Mouse (Mus musculus) megakaryocyte, embryonic 14.5 days (primary cell): ENCODE measurements around the gene Abhd2.

Experiments used
- FLI1 ChIP-seq: IDR thresholded peaks from 2 replicates; pipeline ENCODE4 v1.6.1; 2012; ENCODE audit warnings: low read length, inconsistent platforms, mixed read lengths
- GATA1 ChIP-seq: IDR thresholded peaks from 3 replicates; pipeline ENCODE4 v1.6.1; 2012; ENCODE audit warnings: mixed read lengths, low read length, inconsistent platforms, borderline replicate concordance

DNA sequence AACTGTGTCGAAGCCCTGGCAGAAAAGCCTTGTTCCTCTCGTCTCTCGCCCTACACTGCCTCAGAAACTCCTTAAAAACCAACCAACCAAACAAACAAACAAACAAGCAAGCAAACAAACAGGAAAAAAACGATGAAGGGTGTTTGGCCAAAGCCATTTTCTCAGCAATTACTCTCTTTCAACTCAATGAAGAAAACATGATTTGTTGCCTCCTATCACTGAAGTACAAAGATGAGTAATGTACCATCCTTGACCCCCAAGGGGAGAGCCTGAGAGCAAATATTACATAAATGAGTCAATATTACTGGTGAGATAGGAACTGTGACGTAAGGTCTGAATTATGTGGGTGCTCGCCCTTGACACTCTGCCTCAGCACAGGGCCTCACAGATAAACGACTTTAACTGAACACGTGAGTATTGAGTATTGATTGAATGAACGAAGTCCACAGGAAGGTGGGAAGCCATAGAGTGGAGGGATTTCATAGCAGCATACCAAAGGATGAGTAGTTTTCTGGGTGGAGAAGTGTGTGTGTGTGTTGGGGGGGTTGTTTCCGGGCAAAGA is 13.9 kb upstream of the Abhd2 start:
- TF ChIP-seq GATA1: no peak
- no peak for TF ChIP-seq FLI1
